Mouse (Mus musculus) liver, embryonic 14.5 days (tissue): ENCODE data around the gene Ang5.
"Not testable (repeated sequence)": the region's sequence is repeated elsewhere in the genome, so short reads cannot be mapped to it uniquely, and the experiment has no call there.

Source experiments
- CTCF ChIP-seq: IDR thresholded peaks from 2 replicates; pipeline ENCODE4 v1.5.1; 2016; ENCODE audit warnings: antibody characterized with exemption, low read depth, control low read depth
- EP300 ChIP-seq: IDR thresholded peaks from 2 replicates; pipeline ENCODE4 v1.6.1; 2016; ENCODE audit warnings: antibody characterized with exemption, low read depth

DNA sequence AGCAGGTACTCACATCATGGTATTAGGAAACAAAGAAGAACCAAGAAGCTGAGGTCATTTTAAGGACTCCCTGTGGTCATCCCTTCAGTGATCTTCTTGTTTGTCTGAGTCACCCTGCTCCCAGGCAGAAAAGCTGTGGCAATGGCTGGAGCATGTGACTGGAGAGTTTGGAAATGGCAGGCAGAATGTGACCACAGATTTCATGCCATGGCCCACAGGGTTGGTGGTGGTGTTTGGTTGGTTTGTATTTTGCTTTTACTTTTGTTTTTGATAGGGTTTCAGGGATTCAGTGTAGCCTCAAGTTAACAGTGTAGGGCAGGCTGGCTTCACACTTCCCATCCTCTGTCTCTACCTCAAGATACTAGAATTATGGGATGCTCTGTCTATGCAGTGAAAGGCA is 38.7 kb upstream of the Ang5 start:
- not testable (repeated sequence) for TF ChIP-seq CTCF, EP300
